Mouse (Mus musculus) heart, adult 2 months (tissue): ENCODE measurements around the gene Krt6a.

Experiments
- CTCF ChIP-seq: fragments of 200-600 bp; IDR thresholded peaks from 2 replicates; pipeline ENCODE4 v1.8.1; 2022; ENCODE audit warnings: antibody characterized with exemption, mild to moderate bottlenecking, moderate library complexity
- EP300 ChIP-seq: fragments of 200-500 bp; IDR thresholded peaks from 2 replicates; pipeline ENCODE4 v1.6.1; 2011; ENCODE audit warnings: low read depth, low read length, control low read depth; ENCODE audit not compliant: insufficient read depth
- POLR2A ChIP-seq: fragments of 200-500 bp; IDR thresholded peaks from 2 replicates; pipeline ENCODE4 v1.6.1; 2011; ENCODE audit warnings: mild to moderate bottlenecking, low read depth, low read length, control low read depth; ENCODE audit not compliant: insufficient read depth

DNA sequence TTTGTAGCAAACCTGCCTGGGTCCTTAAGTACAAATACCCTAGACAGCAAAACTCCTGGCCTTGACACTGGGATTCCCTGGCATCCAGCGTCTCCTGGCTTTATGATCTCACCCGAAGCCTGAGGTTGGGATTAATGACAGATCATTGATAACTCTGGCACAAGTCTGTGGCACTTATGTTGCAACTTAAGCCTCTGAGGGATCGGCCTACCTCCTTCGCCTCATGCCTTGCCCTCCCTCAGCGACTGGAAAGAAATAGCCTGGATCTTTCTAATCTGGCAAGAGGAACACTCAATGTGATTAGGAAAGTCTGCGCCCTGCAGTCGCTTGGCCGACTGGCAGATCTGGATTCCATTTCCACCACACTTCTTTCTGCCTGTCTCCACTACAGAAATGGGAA, 5.8 kb upstream of the Krt6a start:
- TF ChIP-seq POLR2A (no peak), CTCF (no peak), EP300 (no peak)
